Mouse (Mus musculus) yolk sac, embryonic 10.5 days (tissue): ENCODE data around the gene Lmo2.
"Not testable (repeated sequence)": the region's sequence is repeated elsewhere in the genome, so short reads cannot be mapped to it uniquely, and the experiment has no call there.

Experiments used
- DNase-seq: peaks from one replicate; pipeline ENCODE4 v3.0.0-alpha.2; 2017; ENCODE audit warnings: low spot score

Lmo2 gene

GRCm38 (mm10) chr2:103977716-103978115 is 19.9 kb downstream of the Lmo2 start:
- DNase-seq: no peak

- no peak for DNase-seq
Measured at GRCm38 (mm10) chr2:103982250-103982649, 24.5 kb downstream of the Lmo2 start.

DNA sequence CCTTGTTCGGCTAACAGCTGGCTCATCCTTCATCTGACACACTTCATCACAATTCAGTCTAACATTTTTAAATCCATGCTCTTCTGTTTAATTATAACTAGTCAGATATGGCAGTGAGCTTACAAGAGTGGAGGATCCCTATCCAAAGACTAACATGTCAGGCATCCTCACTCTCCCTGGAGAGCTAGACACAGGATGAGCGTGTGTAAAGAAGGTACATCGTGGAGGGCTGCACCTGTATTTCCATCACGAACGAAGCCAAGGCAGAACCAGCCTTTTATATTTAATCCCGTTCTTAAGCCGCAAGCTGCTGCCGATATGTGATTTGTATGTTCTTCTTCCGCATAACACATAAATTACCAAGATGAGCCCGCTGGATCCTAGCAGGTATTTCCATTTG is 25.4 kb downstream of the Lmo2 start:
- no peak for DNase-seq

DNA sequence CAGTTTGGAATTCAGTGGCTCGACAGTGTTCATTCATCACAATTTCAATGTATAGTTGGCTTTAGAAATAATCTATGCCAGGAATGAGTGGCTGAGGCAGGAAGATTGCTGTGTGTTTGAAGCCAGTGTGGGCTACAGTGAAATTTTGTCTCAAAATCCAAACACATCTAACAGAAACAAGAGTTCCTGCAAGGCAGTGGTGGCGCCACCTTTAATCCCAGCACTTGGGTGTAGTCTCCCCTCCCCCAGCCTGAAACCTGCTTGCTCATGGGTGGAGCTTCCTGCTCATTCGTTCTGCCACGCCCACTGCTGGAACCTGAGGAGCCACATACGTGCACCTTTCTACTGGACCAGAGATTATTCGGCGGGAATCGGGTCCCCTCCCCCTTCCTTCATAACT is 29.8 kb downstream of the Lmo2 start:
- not testable (repeated sequence) for DNase-seq

DNA sequence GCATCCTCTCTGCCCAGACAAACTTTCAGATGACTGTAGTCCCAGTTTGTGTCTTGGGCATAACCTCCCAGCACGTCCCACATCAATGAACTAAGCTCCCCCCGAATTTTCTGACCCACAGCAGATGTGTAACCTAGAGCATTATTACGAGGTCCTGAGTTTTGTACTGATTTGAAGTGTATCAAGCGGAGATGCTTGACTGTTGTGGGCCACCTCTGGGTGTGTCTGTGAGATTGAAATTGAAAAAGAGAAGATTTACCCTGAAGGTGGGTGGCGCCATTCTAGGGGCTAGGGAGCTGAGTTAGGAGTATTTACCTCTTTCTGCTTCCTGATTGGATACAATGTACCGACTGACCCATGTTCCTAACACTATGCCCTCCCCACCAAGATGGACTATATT is 31.9 kb downstream of the Lmo2 start:
- DNase-seq: no peak

- no peak for DNase-seq
Measured at GRCm38 (mm10) chr2:103991303-103991702, 33.5 kb downstream of the Lmo2 start.

- DNase-seq: no peak
Measured at GRCm38 (mm10) chr2:103992162-103992561, 34.4 kb downstream of the Lmo2 start.

DNA sequence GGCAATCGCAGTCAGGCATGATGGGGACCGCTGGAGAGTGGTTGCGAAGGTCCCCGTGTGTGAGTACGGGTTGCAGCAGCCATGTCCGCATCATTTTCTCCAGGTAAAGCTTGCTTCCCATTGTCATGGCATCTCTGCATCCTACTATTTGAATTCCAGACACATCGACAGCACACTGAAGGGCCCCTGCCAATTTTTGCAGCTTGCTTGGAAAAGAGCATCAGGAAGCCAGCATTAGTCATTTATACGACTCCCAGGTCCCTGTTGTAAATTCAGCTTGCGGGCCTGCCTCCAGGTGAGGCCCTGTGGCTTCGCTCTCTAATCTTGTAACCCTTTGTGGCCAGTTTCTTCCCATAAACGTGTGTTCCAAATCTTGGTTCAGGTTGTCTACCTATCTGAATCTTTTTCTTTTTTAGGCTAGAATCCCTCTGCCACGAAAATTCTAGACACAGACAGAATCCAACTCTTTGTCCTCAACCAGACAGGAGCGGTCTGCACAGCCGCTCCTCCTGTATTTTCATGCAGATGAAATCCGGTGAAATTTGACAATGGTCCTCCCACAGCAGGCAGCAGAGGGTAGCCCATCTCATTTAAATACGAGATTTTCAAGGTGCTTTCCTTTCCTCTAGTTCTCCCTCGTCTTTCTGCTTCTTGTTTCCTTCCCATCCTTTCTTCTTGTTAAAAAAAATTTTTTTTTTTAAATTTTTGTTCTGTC is 35.0 kb downstream of the Lmo2 start:
- no peak for DNase-seq

DNA sequence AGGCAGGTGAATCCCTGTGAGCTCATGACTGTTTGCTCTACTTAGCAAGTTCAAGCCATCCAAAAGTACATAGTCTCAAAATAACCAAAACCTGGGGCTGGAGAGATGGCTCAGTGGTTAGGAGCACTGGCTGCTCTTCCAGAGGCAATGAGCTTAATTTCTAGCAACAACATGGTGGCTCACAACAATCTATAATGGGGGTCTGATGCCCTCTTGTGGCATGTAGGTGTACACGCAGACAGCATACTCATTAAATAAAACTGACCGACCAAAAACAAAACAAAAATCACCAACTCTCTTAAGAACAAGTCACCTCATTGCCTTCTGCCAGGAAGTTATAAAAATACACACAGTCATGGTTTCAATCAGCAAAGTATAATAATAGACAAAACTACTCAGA is 43.3 kb downstream of the Lmo2 start:
- DNase-seq: no peak

- DNase-seq: no peak
Measured at GRCm38 (mm10) chr2:104001861-104002260, 44.1 kb downstream of the Lmo2 start.

DNA sequence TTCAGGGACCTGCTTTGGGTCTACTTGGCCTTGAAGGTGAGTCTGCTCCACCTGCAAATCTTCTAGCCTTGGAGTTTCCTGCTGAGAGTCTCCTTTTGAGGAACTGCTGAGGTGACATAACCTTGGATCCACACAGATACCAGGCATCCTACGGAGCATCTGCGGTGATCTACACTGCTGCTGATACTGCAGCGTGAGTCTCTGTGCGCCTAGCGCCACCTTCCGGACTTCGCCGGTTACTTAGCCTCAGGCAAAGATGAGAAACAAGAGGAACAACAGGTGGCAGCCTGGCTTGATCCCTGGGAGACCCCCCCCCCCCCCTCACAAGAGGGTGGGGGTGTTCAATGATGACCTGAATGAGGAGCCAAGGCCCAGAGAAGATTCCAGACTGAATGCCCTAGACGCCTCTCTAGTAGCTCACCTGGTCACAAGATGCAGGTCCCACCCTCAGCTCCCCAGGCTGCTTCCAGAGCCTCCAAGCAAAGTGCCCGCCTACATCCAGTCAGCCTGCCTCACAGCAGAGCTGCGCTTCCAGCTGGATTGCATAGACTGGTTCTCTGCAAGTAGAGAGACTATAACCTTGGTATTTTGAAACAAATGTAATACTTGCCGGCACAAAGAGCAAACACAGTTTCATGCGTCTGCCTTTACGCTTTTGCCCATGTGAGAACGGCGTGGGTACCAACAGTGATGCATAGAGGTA is 45.1 kb downstream of the Lmo2 start:
- peak; percentile 9 for DNase-seq

GRCm38 (mm10) chr2:104007793-104008519 is 50.2 kb downstream of the Lmo2 start:
- no peak for DNase-seq

- not testable (repeated sequence) for DNase-seq
Measured at GRCm38 (mm10) chr2:104008853-104009252, 51.1 kb downstream of the Lmo2 start.

DNA sequence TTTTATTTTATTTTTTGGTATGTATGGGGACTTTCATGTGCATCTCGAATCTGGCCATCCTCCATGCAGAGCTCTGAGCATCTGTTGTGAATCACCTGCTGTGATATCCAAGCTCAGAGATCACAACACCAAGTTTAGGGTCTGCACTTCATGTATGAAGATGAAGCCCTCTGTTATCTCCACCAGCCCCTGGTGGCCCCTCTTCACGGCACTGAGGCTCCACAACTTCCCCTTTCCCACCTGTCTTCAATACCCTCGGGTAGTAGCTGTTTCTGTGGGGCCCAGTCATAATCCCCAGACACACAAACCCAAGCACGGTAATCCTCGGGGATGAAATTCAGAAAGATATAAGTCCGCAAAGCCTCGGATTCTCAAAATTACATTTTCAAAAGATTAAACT is 65.3 kb downstream of the Lmo2 start:
- DNase-seq: no peak

GRCm38 (mm10) chr2:104024656-104025055 is 66.9 kb downstream of the Lmo2 start:
- DNase-seq: no peak

GRCm38 (mm10) chr2:104027458-104028138 is 69.8 kb downstream of the Lmo2 start, which contains the start of gene Fbxo3:
Fbxo3 (plus strand) TSS chr2:104027721.
- DNase-seq: peak; percentile 94

DNA sequence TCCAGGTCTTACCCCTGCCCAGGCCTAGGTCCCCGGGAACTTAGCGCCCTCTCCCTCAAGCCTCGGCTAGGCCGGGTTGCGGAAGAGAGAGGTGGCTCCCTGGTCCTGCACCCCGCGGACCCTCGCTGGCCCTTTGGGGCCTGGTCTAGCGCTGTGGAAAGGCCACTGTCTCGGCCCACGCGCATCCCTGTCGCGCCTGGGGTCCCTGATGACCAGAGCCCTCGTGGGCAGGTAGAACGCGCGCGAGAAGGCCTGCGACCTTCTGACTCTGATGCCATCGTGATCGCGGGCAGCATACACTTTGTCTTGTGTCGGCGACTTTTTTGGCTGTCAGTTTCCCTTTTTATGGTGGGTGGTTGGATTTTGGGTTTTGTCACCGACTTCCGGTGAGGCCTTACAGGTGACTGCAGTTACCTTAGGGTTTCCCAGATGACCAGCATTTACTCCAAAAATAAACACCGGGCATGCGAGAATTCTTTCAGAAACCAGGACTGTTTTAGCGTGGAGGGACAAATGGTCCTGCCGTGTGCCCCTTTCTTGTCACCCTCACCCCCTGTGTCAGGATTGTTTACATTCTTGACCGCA is 70.4 kb downstream of the Lmo2 start, which contains the start of gene 4931422A03Rik:
Gene 4931422A03Rik, minus strand, starts transcription at position 223 of the 585 bp plus-strand sequence.
- peak; percentile 18 for DNase-seq

DNA sequence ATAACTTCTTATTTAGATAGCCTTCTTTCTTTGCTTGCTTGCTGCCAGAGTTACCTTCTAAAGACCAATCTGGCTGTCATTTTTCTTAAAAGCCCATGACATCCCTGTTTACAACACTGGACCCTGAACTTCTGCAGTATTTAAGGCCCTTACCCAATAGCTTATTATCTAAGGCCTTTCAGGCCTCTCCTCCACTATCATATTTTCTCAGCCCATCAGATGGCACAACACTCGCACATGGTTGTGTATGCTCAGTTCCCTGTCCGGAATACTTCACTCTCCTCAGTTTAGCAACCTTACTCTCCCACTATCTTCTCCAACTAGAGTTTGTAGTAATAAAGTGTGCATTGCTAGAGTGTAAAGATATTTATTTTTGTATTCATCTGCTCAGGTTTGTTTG is 71.3 kb downstream of the Lmo2 start:
- no peak for DNase-seq

DNA sequence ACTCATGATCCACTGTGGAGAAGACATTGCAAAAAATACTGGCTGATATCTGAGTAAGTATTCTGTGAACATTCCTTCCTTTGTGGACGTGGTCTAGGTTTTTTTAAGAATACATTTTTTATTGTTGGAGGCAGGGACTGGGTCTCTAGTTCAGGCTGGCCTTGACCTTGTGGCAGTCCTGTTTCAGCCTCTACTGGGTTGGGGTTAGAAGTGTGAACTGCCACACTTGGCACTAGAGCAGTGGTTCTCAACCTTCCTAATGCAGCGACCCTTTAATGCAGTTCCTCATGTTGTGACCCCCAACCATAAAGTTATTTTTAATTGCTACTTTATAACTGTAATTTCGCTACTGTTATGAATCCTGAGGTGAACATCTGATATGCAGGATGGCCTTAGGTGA is 72.6 kb downstream of the Lmo2 start:
- no peak for DNase-seq
